Mouse (Mus musculus): ENCODE data around the gene Usp39.

- TF ChIP-seq CTCF (IDR thresholded peaks at IDR 0.05; ENCODE audit: insufficient read depth, low read depth, low read length) (no peak), POLR2A (IDR thresholded peaks at IDR 0.05; ENCODE audit: insufficient read depth, low read depth, low read length) (no peak)
Measured at GRCm38 (mm10) chr6:72312198-72312597, 32.8 kb downstream of the Usp39 start.

Data from olfactory bulb, adult 2 months (tissue).